Mouse (Mus musculus): ENCODE data around the gene Zfc3h1. TPM values are rescaled to one million over a fixed set of nuclear protein-coding genes. Genes with fewer than 3 reads are reported as not detected.

Gene Zfc3h1
- polyA plus RNA-seq, 1 experiment from 2014 or later = 22.7 TPM

DNA sequence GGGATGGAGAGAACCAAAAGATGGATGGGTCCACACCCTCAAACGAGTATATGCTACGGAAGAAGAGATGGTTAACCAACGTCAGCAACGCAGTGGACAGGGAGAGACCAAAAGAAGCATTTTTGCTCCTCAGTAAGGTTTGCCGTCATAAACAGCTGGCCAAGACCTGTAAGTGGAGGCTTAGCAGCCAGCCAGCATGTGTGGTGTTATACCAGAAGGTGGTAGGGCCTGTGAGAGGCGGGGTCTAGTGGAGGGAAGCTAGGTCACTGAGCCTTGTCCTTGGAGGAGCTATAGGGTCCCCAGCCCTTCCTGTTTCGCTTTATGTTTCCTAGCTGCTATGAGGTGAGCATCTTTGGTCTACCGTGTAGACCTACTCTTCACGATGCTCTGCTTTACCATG, 91.7 kb downstream of the Zfc3h1 start:
- ATAC-seq (ENCODE audit: insufficient read depth) (no peak), DNase-seq (no peak)
- Histone ChIP-seq H3K4me3 (ENCODE audit: low read depth, low read length) (no peak overlapping the region), H3K9me3 (ENCODE audit: low read depth, low read length) (no peaks in the 10 kb centered on the region), H3K4me1 (ENCODE audit: insufficient read depth) (peaks cover 7% of the 10 kb centered on the region; the same call in 1 of the 2 replicates), H3K27ac (ENCODE audit: low read depth) (no peak overlapping the region), H3K36me3 (ENCODE audit: insufficient read depth) (no peaks in the 10 kb centered on the region), H3K9ac (no peak overlapping the region), H3K4me2 (no peak overlapping the region), H3K27me3 (ENCODE audit: insufficient read depth, low read length) (no peaks in the 10 kb centered on the region)
- 91% methylated on average over 9 of the region's 9 CpGs for WGBS
- no peak for TF ChIP-seq CTCF (IDR thresholded peaks at IDR 0.05; ENCODE audit: low read depth)

GRCm38 (mm10) chr10:115478441-115479141, 93.8 kb downstream of the Zfc3h1 start:
- H3K4me3 ChIP-seq (ENCODE audit: low read depth, low read length) = 0 out of 2 replicates have a peak overlapping the region, but pooled peaks have one; percentile 0
- H3K9me3 ChIP-seq (ENCODE audit: low read depth, low read length) = no peaks in the 10 kb centered on the region
- H3K4me1 ChIP-seq (ENCODE audit: insufficient read depth) = peaks cover 7% of the 10 kb centered on the region; the same call in 1 of the 2 replicates
- H3K27ac ChIP-seq (ENCODE audit: low read depth) = no peak overlapping the region
- H3K36me3 ChIP-seq (ENCODE audit: insufficient read depth) = no peaks in the 10 kb centered on the region
- TF ChIP-seq CTCF (IDR thresholded peaks at IDR 0.05; ENCODE audit: low read depth) = no peak
- H3K9ac ChIP-seq = no peak overlapping the region
- WGBS = 18% methylated on average over 20 of the region's 20 CpGs
- ATAC-seq (ENCODE audit: insufficient read depth) = peak; percentile 74; the same call in 1 of the 2 replicates
- no peaks in the 10 kb centered on the region for H3K27me3 ChIP-seq (ENCODE audit: insufficient read depth, low read length)
- DNase-seq = peak; percentile 47
- H3K4me2 ChIP-seq = peak overlapping the region; percentile 54

Other genes with a start within 250 kb of the Zfc3h1 start
- 0.09 TPM in 1 of 2 replicates, not detected in the other for gene Tph2, start 199.9 kb upstream of the Zfc3h1 start, polyA plus RNA-seq (2014; fragmentation: Nextera tagmentation; extraction: Ambion mirVana)
- gene Tbc1d15, start 133.5 kb upstream of the Zfc3h1 start, polyA plus RNA-seq (2014; fragmentation: Nextera tagmentation; extraction: Ambion mirVana) = 71.8 and 74.4 TPM in 2 replicates
- 7.3 and 7.4 TPM in 2 replicates for gene Rab21, start 69.4 kb upstream of the Zfc3h1 start, polyA plus RNA-seq (2014; fragmentation: Nextera tagmentation; extraction: Ambion mirVana)
- 28.5 and 30.1 TPM in 2 replicates for gene Tmem19, start 22.5 kb upstream of the Zfc3h1 start, polyA plus RNA-seq (2014; fragmentation: Nextera tagmentation; extraction: Ambion mirVana)
- 17.3 and 19.0 TPM in 2 replicates for gene Thap2, start 516 bp upstream of the Zfc3h1 start, polyA plus RNA-seq (2014; fragmentation: Nextera tagmentation; extraction: Ambion mirVana)
- gene A930009A15Rik, start 185.0 kb downstream of the Zfc3h1 start, polyA plus RNA-seq (2014; fragmentation: Nextera tagmentation; extraction: Ambion mirVana) = not detected in 2 replicates
- 2.4 and 3.5 TPM in 2 replicates for gene Lgr5, start 202.8 kb downstream of the Zfc3h1 start, polyA plus RNA-seq (2014; fragmentation: Nextera tagmentation; extraction: Ambion mirVana)